Mouse (Mus musculus) testis, postnatal 10 days (tissue): ENCODE measurements at regions not wholly inside any gene's neighbourhood (a gene's known extent, or its start where the extent isn't known, plus 50 kb on each side); places are given as distances from the start of the nearest gene placed in this dataset.
"Not testable (repeated sequence)": the region's sequence is repeated elsewhere in the genome, so short reads cannot be mapped to it uniquely, and the experiment has no call there.

ENCODE experiments used
- DNase-seq: peaks from one replicate; pipeline ENCODE4 v3.0.0; 2021; ENCODE audit warnings: low spot score

DNA sequence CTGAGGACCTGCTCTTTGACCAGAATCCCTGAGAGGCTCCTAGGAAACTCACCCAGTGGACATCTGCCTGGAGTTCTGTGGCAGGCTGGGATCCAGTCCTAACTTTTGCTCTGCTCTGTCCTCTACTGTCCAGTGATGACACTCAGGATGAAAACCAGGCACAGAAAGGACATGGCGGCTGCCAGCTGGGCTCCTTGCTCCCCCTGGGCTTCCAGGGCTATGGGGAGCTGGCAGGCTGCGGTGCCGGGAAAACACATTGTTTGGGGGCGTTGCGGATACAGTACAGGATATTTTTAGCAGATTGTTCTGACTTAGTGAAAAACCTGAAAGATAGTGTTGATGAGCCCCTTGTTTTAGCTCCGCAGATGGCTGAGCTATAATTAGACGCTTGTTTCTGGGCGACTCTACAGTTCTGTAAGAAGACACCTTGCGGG, 94.2 kb upstream of the Klf13 start:
- no peak for DNase-seq

- no peak for DNase-seq
Measured at GRCm38 (mm10) chr7:64030650-64031049, 91.9 kb upstream of the Klf13 start.

GRCm38 (mm10) chr7:64027100-64027499, 88.4 kb upstream of the Klf13 start:
- DNase-seq, result peak; percentile 68

DNA sequence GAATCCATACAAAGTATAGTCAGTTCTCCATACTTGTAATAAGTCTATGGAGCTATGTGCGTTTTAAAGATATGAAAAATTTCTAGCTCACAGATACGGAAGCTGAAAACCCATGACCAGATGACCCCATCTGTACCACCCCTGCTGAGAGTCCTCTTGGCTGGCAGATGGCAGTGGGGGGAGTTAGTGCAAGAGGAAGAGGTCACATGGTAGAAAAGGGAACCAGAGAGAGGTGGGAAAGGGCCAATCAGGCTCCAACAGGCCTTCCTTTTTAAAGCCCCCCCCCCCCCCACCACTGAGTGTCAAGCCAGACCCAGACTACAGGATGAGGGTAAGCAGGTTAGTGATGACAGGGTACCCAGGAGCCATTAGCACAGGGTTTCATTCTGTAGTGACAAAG, 86.4 kb upstream of the Klf13 start:
- DNase-seq, result no peak

DNA sequence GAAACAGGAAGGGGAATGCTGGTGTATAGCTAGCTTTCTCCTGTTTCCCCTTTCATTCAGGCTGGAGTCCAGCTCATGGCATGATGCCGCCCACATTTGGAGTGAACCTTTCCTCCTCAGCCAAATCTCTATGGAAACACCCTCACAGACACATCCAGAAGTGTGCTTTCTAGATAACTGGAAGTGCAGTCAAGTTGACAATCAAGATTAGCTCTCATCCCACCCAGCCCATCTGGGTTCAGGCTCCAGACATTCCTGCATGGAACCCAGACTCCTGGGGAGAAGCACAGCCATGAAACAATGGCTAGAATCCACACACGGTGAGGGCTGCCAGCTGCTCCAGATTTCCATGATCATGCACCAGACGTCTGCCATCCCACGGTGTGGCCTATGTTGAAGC, 85.5 kb upstream of the Klf13 start:
- no peak for DNase-seq

GRCm38 (mm10) chr7:64022711-64023468, 84.2 kb upstream of the Klf13 start:
- DNase-seq, result no peak

DNA sequence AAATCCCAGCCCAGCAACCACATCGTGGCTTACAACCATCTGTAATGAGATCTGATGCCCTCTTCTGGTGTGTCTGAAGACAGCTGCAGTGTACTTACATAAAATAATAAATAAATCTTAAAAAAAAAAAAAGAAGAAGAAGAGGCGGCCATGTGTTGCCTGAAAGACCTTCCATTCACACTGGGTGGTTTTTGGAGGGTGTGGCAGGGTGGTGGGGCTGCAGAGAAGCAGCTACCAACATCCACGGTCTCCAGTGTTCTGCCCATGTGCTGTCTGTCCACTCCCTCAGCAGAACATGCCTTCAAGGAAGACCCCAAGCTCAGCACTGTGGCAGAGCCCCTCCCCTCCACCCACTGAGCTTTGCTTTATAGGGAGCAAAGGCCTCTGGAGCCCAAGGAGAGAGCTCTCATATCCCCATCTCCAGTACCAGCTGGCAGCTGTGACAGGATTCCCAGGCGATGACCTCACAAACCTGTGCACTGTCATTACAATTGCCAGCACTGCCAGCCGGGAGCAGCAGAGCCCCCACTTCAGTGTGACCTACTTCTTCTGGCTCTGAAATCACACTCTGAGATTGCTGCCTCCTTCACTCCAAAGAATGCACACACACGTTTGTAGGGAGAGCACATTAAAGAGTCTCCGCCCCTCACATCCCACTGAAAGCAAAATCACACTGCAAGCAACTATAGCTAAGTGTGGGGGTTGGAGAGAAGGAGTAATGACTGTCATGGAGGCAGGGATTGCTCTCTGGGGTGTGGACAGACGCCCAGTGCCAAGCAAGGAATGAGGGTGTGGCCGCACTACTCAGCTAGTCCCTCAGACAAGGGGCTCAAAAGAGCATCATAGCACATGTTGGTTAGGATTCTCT, 82.8 kb upstream of the Klf13 start:
- no peak for DNase-seq

DNA sequence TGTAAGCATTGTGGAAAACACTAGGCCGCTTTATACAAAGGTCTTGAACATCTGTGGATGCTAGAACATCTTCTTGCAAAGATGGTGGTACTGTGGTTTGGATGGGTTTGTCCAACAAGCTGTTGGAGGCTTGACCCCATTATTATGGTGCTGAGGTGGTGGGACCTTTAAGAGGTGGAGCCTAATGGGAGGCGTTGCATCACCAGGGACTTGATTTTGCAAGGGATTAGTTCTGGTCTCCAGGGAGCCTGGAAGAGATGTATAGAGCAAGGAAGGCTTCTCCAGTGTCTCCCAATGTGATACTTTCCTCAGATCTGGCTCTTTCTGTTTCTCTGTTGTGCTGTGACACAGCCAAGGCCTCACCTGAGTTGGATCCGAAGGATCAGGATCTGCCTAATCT, 79.4 kb upstream of the Klf13 start:
- no peak for DNase-seq

- DNase-seq, result no peak
Measured at GRCm38 (mm10) chr7:64016874-64017273, 78.2 kb upstream of the Klf13 start.

GRCm38 (mm10) chr7:64015136-64015535, 76.4 kb upstream of the Klf13 start:
- not testable (repeated sequence) for DNase-seq

GRCm38 (mm10) chr7:64014227-64014626, 75.5 kb upstream of the Klf13 start:
- DNase-seq, result no peak

DNA sequence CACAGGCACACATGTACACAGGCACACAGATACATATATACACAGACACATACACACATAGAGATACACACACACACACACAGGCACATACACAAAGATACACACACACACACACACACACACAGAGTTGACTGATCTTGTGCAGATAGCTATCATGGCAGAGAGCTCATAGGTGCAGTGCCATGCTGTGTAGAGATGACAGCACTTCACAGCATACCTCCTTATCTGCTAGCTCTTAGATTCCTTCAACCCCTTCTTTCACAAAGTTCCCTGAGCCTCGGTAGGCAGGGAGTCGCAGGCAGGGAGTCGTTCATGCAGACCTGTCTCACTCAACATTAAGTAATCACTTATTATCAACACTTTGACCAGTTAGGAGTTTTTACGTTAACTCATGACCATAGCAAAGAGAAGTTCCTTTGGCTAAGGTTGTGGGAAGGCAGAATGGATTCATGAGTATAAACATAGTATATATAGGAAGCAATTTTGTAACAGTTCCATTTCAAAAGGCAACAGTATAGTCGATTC, 74.4 kb upstream of the Klf13 start:
- no peak for DNase-seq

DNA sequence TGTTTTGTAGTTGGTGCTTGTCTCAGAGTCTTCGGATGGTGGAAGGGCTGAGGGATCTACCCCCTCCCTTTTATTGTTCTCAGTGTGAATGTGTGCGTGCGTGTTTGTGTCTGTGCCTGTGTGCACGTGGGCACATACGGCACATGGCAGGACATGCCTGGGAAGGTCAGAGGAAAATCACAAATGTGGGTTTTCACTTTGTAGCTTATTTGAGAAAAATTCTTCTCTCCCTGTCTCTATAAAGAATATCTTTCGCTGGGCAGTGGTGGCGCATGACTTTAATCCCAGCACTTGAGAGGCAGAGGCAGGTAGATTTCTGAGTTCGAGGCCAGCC, 73.5 kb upstream of the Klf13 start:
- no peak for DNase-seq

- DNase-seq, result no peak
Measured at GRCm38 (mm10) chr7:64011563-64012267, 73.0 kb upstream of the Klf13 start.

GRCm38 (mm10) chr7:64010640-64011039, 71.9 kb upstream of the Klf13 start:
- no peak for DNase-seq

GRCm38 (mm10) chr7:64007766-64008165, 69.1 kb upstream of the Klf13 start:
- no peak for DNase-seq

DNA sequence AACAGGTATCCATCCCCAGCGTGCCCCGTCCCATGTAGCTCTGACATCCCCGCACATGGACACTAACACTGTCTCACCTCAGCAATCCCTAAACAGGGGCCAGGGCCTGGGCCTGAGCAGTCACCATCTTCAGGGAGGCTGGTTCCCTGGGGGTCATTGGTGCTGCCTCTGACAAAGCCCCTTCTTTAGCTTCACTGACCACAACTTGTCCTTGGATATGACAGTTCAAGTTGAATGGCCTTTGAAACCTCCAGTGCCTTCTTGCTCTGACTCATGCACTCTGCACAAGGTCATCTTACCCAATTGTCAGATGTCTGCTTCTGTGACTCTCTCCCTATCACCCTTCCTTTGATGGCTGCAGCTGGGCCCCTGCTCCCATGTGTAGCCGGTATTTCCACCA, 68.2 kb upstream of the Klf13 start:
- no peak for DNase-seq

DNA sequence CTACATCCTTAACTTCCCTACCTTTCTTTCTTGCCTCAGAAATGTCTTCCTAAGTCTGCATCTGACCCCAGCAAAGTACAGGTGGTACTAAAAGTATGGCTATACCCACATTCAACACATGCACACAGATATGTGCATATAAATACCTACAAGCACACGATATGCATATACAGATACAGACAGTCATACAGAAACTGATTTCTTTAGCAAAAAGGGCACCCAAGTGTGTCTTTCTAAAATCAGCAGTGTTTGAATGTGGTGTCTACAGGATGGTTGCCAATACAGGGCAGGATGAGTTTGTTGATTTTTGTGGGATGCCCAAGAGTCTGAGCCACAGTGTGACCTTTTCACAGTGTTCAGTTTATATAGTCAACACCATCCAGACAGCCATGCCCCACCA, 67.0 kb upstream of the Klf13 start:
- DNase-seq, result no peak

- DNase-seq, result no peak
Measured at GRCm38 (mm10) chr7:64003904-64004303, 65.2 kb upstream of the Klf13 start.

GRCm38 (mm10) chr7:64001611-64002111, 62.9 kb upstream of the Klf13 start:
- DNase-seq, result no peak

- DNase-seq, result no peak
Measured at GRCm38 (mm10) chr7:63998995-63999960, 60.6 kb upstream of the Klf13 start.
